Mouse (Mus musculus): ENCODE data around the gene Shc2. TPM values are rescaled to one million over a fixed set of nuclear protein-coding genes. Genes with fewer than 3 reads are reported as not detected.

Gene Shc2
- total RNA-seq, 2 experiments from 2014 or later: 46.0 to 49.8 TPM

- no peak for DNase-seq
- intact Hi-C loops (cut with DNase I): no loop called here
Measured at GRCm38 (mm10) chr10:79585723-79586122, 52.0 kb downstream of the Shc2 start.

- DNase-seq: no peak
- intact Hi-C loops (cut with DNase I): no loop called here
Measured at GRCm38 (mm10) chr10:79585136-79585535, 52.6 kb downstream of the Shc2 start.

GRCm38 (mm10) chr10:79584426-79584825, 53.3 kb downstream of the Shc2 start:
- no peak for DNase-seq
- intact Hi-C loops (cut with DNase I): no loop called here

GRCm38 (mm10) chr10:79584021-79584420, 53.7 kb downstream of the Shc2 start:
- no peak for DNase-seq
- intact Hi-C loops (cut with DNase I): no loop called here

GRCm38 (mm10) chr10:79581501-79581900, 56.2 kb downstream of the Shc2 start:
- DNase-seq: no peak
- intact Hi-C loops (cut with DNase I): no loop called here

GRCm38 (mm10) chr10:79580811-79581210, 56.9 kb downstream of the Shc2 start:
- DNase-seq: peak; percentile 84
- intact Hi-C loops (cut with DNase I): no loop called here

GRCm38 (mm10) chr10:79580356-79580755, 57.4 kb downstream of the Shc2 start:
- intact Hi-C loops (cut with DNase I): no loop called here
- no peak for DNase-seq

GRCm38 (mm10) chr10:79579781-79580180, 57.9 kb downstream of the Shc2 start:
- intact Hi-C loops (cut with DNase I): no loop called here

GRCm38 (mm10) chr10:79578891-79579290, 58.8 kb downstream of the Shc2 start:
- DNase-seq: no peak
- intact Hi-C loops (cut with DNase I): no loop called here

More at GRCm38 (mm10) chr10:79579781-79580180, 57.9 kb downstream of the Shc2 start:
- DNase-seq: peak; percentile 47

GRCm38 (mm10) chr10:79578276-79578675, 59.4 kb downstream of the Shc2 start:
- intact Hi-C loops (cut with DNase I): no loop called here
- DNase-seq: no peak

GRCm38 (mm10) chr10:79577376-79577775, 60.3 kb downstream of the Shc2 start:
- intact Hi-C loops (cut with DNase I): no loop called here

GRCm38 (mm10) chr10:79575754-79576153, 62.0 kb downstream of the Shc2 start:
- intact Hi-C loops (cut with DNase I): no loop called here
- no peak for DNase-seq

More at GRCm38 (mm10) chr10:79577376-79577775, 60.3 kb downstream of the Shc2 start:
- no peak for DNase-seq

- intact Hi-C loops (cut with DNase I): no loop called here
- no peak for DNase-seq
Measured at GRCm38 (mm10) chr10:79574796-79575195, 62.9 kb downstream of the Shc2 start.

GRCm38 (mm10) chr10:79574350-79574749, 63.4 kb downstream of the Shc2 start:
- intact Hi-C loops (cut with DNase I): no loop called here
- DNase-seq: no peak

GRCm38 (mm10) chr10:79573611-79574010, 64.1 kb downstream of the Shc2 start:
- intact Hi-C loops (cut with DNase I): no loop called here
- DNase-seq: no peak

- no peak for DNase-seq
- intact Hi-C loops (cut with DNase I): no loop called here
Measured at GRCm38 (mm10) chr10:79571314-79571713, 66.4 kb downstream of the Shc2 start.

- intact Hi-C loops (cut with DNase I): no loop called here
- no peak for DNase-seq
Measured at GRCm38 (mm10) chr10:79569921-79570320, 67.8 kb downstream of the Shc2 start.

Other genes with a start within 250 kb of the Shc2 start
- gene Vmn2r83, start 169.2 kb downstream of the Shc2 start, total RNA-seq (2021): not detected
- gene Plpp2, start 104.1 kb downstream of the Shc2 start, total RNA-seq (2021): 1 to 10 TPM; 7.9 to 9.4 TPM
- 10 to 100 TPM; 51.2 to 56.5 TPM for gene Mier2, start 82.7 kb downstream of the Shc2 start, total RNA-seq (2021)
- not detected for gene Theg, start 50.6 kb downstream of the Shc2 start, total RNA-seq (2021)
- gene C2cd4c, start 23.9 kb downstream of the Shc2 start, total RNA-seq (2021): 10 to 100 TPM; 20.7 to 24.4 TPM
- under 1 TPM; 0.38 to 0.40 TPM for gene Odf3l2, start 7.8 kb upstream of the Shc2 start, total RNA-seq (2021)
- under 1 TPM; 0.72 to 0.84 TPM for gene Madcam1, start 26.6 kb upstream of the Shc2 start, total RNA-seq (2021)
- 10 to 100 TPM; 57.0 to 59.9 TPM for gene Tpgs1, start 31.5 kb upstream of the Shc2 start, total RNA-seq (2021)
- 10 to 100 TPM; 59.6 to 61.5 TPM for gene Cdc34, start 44.3 kb upstream of the Shc2 start, total RNA-seq (2021)
- 1 to 10 TPM; 2.6 to 3.3 TPM for gene Gzmm, start 51.1 kb upstream of the Shc2 start, total RNA-seq (2021)
- 100 to 1,000 TPM; 486 to 495 TPM for gene Bsg, start 66.6 kb upstream of the Shc2 start, total RNA-seq (2021)
- gene Hcn2, start 78.7 kb upstream of the Shc2 start, total RNA-seq (2021): 10 to 100 TPM; 47.4 to 53.8 TPM
- 10 to 100 TPM; 44.8 to 51.8 TPM for gene Polrmt, start 108.7 kb upstream of the Shc2 start, total RNA-seq (2021)
- 1 to 10 TPM; 1.3 to 1.7 TPM for gene Fgf22, start 117.2 kb upstream of the Shc2 start, total RNA-seq (2021)
- gene Rnf126, start 129.0 kb upstream of the Shc2 start, total RNA-seq (2021): 10 to 100 TPM; 85.0 to 95.3 TPM
- gene Fstl3, start 139.4 kb upstream of the Shc2 start, total RNA-seq (2021): 1 to 10 TPM; 2.5 to 3.2 TPM
- under 1 TPM in 1 of 2 experiments, not detected in 1; 0.52 TPM for gene Prss57, start 153.0 kb upstream of the Shc2 start, total RNA-seq (2021)
- 100 to 1,000 TPM; 404 to 409 TPM for gene Palm, start 155.7 kb upstream of the Shc2 start, total RNA-seq (2021)
- gene Misp, start 183.1 kb upstream of the Shc2 start, total RNA-seq (2021): under 1 TPM; 0.46 to 0.76 TPM
- gene Ptbp1, start 216.5 kb upstream of the Shc2 start, total RNA-seq (2021): 10 to 100 TPM; 91.7 to 92.7 TPM
- 1 to 10 TPM; 6.9 to 7.0 TPM for gene Prtn3, start 236.6 kb upstream of the Shc2 start, total RNA-seq (2021)
- gene Plppr3, start 236.7 kb upstream of the Shc2 start, total RNA-seq (2021): 100 to 1,000 TPM; 277 to 305 TPM
- not detected for gene Elane, start 248.3 kb upstream of the Shc2 start, total RNA-seq (2021)

Data from left cerebral cortex, postnatal 4 days (tissue).